Mouse (Mus musculus): Measurements from ENCODE around the gene Fibcd1. TPM values are rescaled to one million over a fixed set of nuclear protein-coding genes. Genes with fewer than 3 reads are reported as not detected.

Fibcd1 gene
- polyA plus RNA-seq, 1 experiment, result 1.1 TPM

DNA sequence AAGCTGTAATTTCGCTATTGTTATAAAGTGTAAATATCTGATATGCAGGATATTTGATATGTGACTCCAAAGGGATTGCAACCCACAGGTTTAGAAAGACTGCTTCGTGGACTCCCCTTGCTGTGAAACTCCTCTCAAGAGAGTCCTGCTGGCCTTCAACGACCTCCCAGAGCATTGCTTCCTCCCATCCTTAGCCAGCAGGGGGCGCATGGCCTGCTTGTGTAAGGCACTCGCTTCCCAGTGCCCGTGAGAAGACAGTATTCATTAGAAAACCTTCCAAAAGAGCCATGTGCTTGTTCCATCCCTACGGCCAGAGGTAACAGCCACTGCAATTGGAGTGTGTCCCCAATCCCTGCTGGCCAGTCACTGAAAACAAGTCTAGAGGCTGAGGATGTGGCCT lies 58.8 kb downstream of the Fibcd1 start:
- Histone ChIP-seq H3K36me3 (ENCODE audit: control insufficient read depth, insufficient read depth) (peaks cover 94% of the 10 kb centered on the region), H3K79me2 (ENCODE audit: control insufficient read depth, insufficient read depth) (peaks cover 23% of the 10 kb centered on the region), H3K27me3 (ENCODE audit: control insufficient read depth, insufficient read depth, insufficient read length) (no peaks in the 10 kb centered on the region), H3K4me3 (ENCODE audit: insufficient read depth, poor library complexity, severe bottlenecking) (no peak overlapping the region), H3K79me3 (ENCODE audit: low read depth) (peaks cover 8% of the 10 kb centered on the region), H3ac (ENCODE audit: control insufficient read depth, insufficient read length, low read depth) (no peak overlapping the region)
- TF ChIP-seq CTCF (IDR thresholded peaks at IDR 0.05; ENCODE audit: control insufficient read depth, insufficient read depth, insufficient read length), result peak; percentile 85
- no peak for TF ChIP-seq FOSL1 (IDR thresholded peaks at IDR 0.05; ENCODE audit: insufficient read depth, low read length, poor library complexity, severe bottlenecking)

DNA sequence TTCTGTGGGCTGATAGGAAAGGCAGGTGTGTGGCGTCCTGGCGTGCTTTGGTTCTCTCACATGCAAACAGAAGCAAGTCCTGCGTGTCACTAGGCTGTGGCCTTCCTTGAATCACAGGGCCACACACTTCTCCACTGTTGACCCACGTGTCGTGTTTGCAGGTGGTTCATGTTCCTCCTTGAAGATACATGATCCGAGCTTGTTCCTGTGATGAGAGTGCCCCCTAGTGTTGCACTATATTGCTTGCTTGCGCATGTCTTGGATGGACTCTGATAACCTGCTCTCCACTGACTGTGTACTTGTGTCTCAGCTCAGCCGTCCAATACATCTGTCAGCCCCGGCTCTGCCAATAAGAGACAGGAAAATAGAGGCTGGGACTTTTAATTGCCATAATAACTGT lies 60.7 kb downstream of the Fibcd1 start:
- peaks cover 94% of the 10 kb centered on the region for H3K36me3 ChIP-seq (ENCODE audit: control insufficient read depth, insufficient read depth)
- no peak overlapping the region for H3K4me3 ChIP-seq (ENCODE audit: insufficient read depth, poor library complexity, severe bottlenecking)
- no peaks in the 10 kb centered on the region for H3K27me3 ChIP-seq (ENCODE audit: control insufficient read depth, insufficient read depth, insufficient read length)
- H3K79me2 ChIP-seq (ENCODE audit: control insufficient read depth, insufficient read depth), result peaks cover 23% of the 10 kb centered on the region
- no peak overlapping the region for H3ac ChIP-seq (ENCODE audit: control insufficient read depth, insufficient read length, low read depth)
- TF ChIP-seq FOSL1 (IDR thresholded peaks at IDR 0.05; ENCODE audit: insufficient read depth, low read length, poor library complexity, severe bottlenecking), result no peak
- peak; percentile 73 for TF ChIP-seq CTCF (IDR thresholded peaks at IDR 0.05; ENCODE audit: control insufficient read depth, insufficient read depth, insufficient read length)
- peak; percentile 14 for TF ChIP-seq USF1 (IDR thresholded peaks at IDR 0.05; ENCODE audit: low read depth)
- TF ChIP-seq MYOG (IDR thresholded peaks at IDR 0.05; ENCODE audit: control insufficient read depth, extremely low read depth, insufficient read length), result no peak
- H3K79me3 ChIP-seq (ENCODE audit: low read depth), result peaks cover 8% of the 10 kb centered on the region

- no peaks in the 10 kb centered on the region for H3K27me3 ChIP-seq (ENCODE audit: control insufficient read depth, insufficient read depth, insufficient read length)
- H3K36me3 ChIP-seq (ENCODE audit: control insufficient read depth, insufficient read depth), result peaks cover 94% of the 10 kb centered on the region
- H3ac ChIP-seq (ENCODE audit: control insufficient read depth, insufficient read length, low read depth), result no peak overlapping the region
- peaks cover 8% of the 10 kb centered on the region for H3K79me3 ChIP-seq (ENCODE audit: low read depth)
- peaks cover 15% of the 10 kb centered on the region for H3K79me2 ChIP-seq (ENCODE audit: control insufficient read depth, insufficient read depth)
- TF ChIP-seq MAX (IDR thresholded peaks at IDR 0.05) (no peak), USF1 (IDR thresholded peaks at IDR 0.05; ENCODE audit: low read depth) (no peak), CTCF (IDR thresholded peaks at IDR 0.05; ENCODE audit: control insufficient read depth, insufficient read depth, insufficient read length) (no peak), MYOD1 (IDR thresholded peaks at IDR 0.05; ENCODE audit: control insufficient read depth, insufficient read length, low read depth) (no peak), CEBPB (IDR thresholded peaks at IDR 0.05; ENCODE audit: low read depth) (no peak), FOSL1 (IDR thresholded peaks at IDR 0.05; ENCODE audit: insufficient read depth, low read length, poor library complexity, severe bottlenecking) (no peak), MYOG (IDR thresholded peaks at IDR 0.05; ENCODE audit: control insufficient read depth, extremely low read depth, insufficient read length) (no peak)
- H3K4me3 ChIP-seq (ENCODE audit: insufficient read depth, poor library complexity, severe bottlenecking), result no peak overlapping the region
These were observed 62.7 kb downstream of the Fibcd1 start for GRCm38 (mm10) chr2:31782958-31783602.

DNA sequence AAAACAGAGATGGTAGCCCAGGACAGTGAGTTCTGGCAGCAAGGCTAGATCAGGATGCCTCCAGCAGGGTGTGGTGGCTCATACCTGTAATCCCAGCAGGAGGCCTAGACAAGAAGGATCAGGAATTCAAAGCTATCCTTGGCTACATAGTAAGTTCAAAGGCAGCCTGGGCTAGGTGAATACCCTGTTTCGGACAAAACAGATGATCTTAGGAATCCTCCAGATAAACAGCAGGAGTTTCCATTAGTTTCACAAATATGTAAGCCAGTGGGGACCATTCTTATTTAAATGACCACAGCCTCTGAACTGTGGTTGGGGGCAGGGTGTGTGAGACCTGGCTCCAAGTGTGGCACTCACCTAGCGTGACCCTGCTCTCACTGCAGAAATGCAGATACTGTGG lies 66.5 kb downstream of the Fibcd1 start:
- no peak overlapping the region for H3K4me3 ChIP-seq (ENCODE audit: insufficient read depth, poor library complexity, severe bottlenecking)
- TF ChIP-seq MYOG (IDR thresholded peaks at IDR 0.05; ENCODE audit: control insufficient read depth, extremely low read depth, insufficient read length), result no peak
- H3ac ChIP-seq (ENCODE audit: control insufficient read depth, insufficient read length, low read depth), result no peak overlapping the region
- H3K36me3 ChIP-seq (ENCODE audit: control insufficient read depth, insufficient read depth), result peaks cover 79% of the 10 kb centered on the region
- no peaks in the 10 kb centered on the region for H3K27me3 ChIP-seq (ENCODE audit: control insufficient read depth, insufficient read depth, insufficient read length)
- peaks cover 43% of the 10 kb centered on the region for H3K79me2 ChIP-seq (ENCODE audit: control insufficient read depth, insufficient read depth)
- peaks cover 40% of the 10 kb centered on the region for H3K79me3 ChIP-seq (ENCODE audit: low read depth)

- no peak for TF ChIP-seq CTCF (IDR thresholded peaks at IDR 0.05; ENCODE audit: control insufficient read depth, insufficient read depth, insufficient read length)
- no peak for TF ChIP-seq MAX (IDR thresholded peaks at IDR 0.05)
- TF ChIP-seq MYOD1 (IDR thresholded peaks at IDR 0.05; ENCODE audit: control insufficient read depth, insufficient read length, low read depth), result no peak
- no peak for TF ChIP-seq FOSL1 (IDR thresholded peaks at IDR 0.05; ENCODE audit: insufficient read depth, low read length, poor library complexity, severe bottlenecking)
- no peak for TF ChIP-seq CEBPB (IDR thresholded peaks at IDR 0.05; ENCODE audit: low read depth)
- no peak for TF ChIP-seq MYOG (IDR thresholded peaks at IDR 0.05; ENCODE audit: control insufficient read depth, extremely low read depth, insufficient read length)
- no peak for TF ChIP-seq USF1 (IDR thresholded peaks at IDR 0.05; ENCODE audit: low read depth)
- peaks cover 65% of the 10 kb centered on the region for H3K79me3 ChIP-seq (ENCODE audit: low read depth)
- peaks cover 61% of the 10 kb centered on the region for H3K36me3 ChIP-seq (ENCODE audit: control insufficient read depth, insufficient read depth)
- no peak overlapping the region for H3K4me3 ChIP-seq (ENCODE audit: insufficient read depth, poor library complexity, severe bottlenecking)
- peaks cover 71% of the 10 kb centered on the region for H3K79me2 ChIP-seq (ENCODE audit: control insufficient read depth, insufficient read depth)
- no peaks in the 10 kb centered on the region for H3K27me3 ChIP-seq (ENCODE audit: control insufficient read depth, insufficient read depth, insufficient read length)
- H3ac ChIP-seq (ENCODE audit: control insufficient read depth, insufficient read length, low read depth), result no peak overlapping the region
These were observed 69.3 kb downstream of the Fibcd1 start for GRCm38 (mm10) chr2:31776479-31776878.

GRCm38 (mm10) chr2:31770781-31771441 lies 74.9 kb downstream of the Fibcd1 start:
- H3K27me3 ChIP-seq (ENCODE audit: control insufficient read depth, insufficient read depth, insufficient read length), result no peaks in the 10 kb centered on the region
- no peak overlapping the region for H3ac ChIP-seq (ENCODE audit: control insufficient read depth, insufficient read length, low read depth)
- H3K36me3 ChIP-seq (ENCODE audit: control insufficient read depth, insufficient read depth), result peaks cover 13% of the 10 kb centered on the region
- H3K79me2 ChIP-seq (ENCODE audit: control insufficient read depth, insufficient read depth), result peaks cover 100% of the 10 kb centered on the region
- peaks cover 98% of the 10 kb centered on the region for H3K79me3 ChIP-seq (ENCODE audit: low read depth)
- TF ChIP-seq FOSL1 (IDR thresholded peaks at IDR 0.05; ENCODE audit: insufficient read depth, low read length, poor library complexity, severe bottlenecking) (no peak), CEBPB (IDR thresholded peaks at IDR 0.05; ENCODE audit: low read depth) (peak; percentile 31)
- no peak overlapping the region for H3K4me3 ChIP-seq (ENCODE audit: insufficient read depth, poor library complexity, severe bottlenecking)
